Mouse (Mus musculus): Measurements from ENCODE around the gene Gabbr2. TPM values are rescaled to one million over a fixed set of nuclear protein-coding genes. Genes with fewer than 3 reads are reported as not detected.

Gene Gabbr2
- polyA plus RNA-seq, 1 experiment from 2014 or later = 0.09 TPM

GRCm38 (mm10) chr4:46960208-46960607 lies 31.5 kb downstream of the Gabbr2 start:
- no peak overlapping the region for H3K27ac ChIP-seq (ENCODE audit: low read length)
- 87% methylated on average over 10 of the region's 10 CpGs for WGBS
- no peaks in the 10 kb centered on the region for H3K27me3 ChIP-seq (ENCODE audit: control insufficient read depth, insufficient read depth, low read length)
- H3K36me3 ChIP-seq (ENCODE audit: control insufficient read depth, insufficient read depth, low read length) = no peaks in the 10 kb centered on the region
- no peak overlapping the region for H3K4me2 ChIP-seq (replicated peaks; ENCODE audit: low read depth, low read length)
- H3K9me3 ChIP-seq (ENCODE audit: control insufficient read depth, low read depth, low read length) = no peaks in the 10 kb centered on the region
- H3K9ac ChIP-seq (replicated peaks; ENCODE audit: low read depth, low read length) = no peak overlapping the region
- ATAC-seq (ENCODE audit: insufficient number of reproducible peaks, insufficient read depth, low FRiP score, low read depth) = no peak
- H3K4me3 ChIP-seq (ENCODE audit: low read depth, low read length) = no peak overlapping the region
- no peaks in the 10 kb centered on the region for H3K4me1 ChIP-seq (ENCODE audit: control insufficient read depth, insufficient read depth, low read length)

DNA sequence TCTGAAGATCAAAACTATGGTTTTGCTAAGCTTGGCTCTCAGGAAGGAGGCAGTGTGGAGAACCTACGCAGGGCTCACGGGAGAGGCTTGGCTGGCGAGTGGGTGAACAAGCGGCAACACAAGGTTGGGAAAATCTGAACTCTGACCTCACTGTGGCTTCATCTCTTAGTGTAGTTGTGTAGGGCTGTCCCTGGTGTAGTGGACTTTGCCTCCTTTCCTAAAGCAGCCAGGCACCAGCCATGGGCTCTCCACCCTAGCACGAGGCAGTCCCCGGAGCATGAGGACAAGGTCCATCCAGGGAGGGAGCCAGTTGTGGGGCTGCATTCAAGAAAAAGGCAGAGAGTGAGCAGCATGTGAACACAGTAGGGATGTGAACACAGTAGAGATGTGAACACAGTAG lies 31.9 kb downstream of the Gabbr2 start:
- Histone ChIP-seq H3K27me3 (ENCODE audit: control insufficient read depth, insufficient read depth, low read length) (no peaks in the 10 kb centered on the region), H3K4me3 (ENCODE audit: low read depth, low read length) (no peak overlapping the region), H3K9me3 (ENCODE audit: control insufficient read depth, low read depth, low read length) (no peaks in the 10 kb centered on the region), H3K9ac (replicated peaks; ENCODE audit: low read depth, low read length) (no peak overlapping the region), H3K4me1 (ENCODE audit: control insufficient read depth, insufficient read depth, low read length) (no peaks in the 10 kb centered on the region), H3K4me2 (replicated peaks; ENCODE audit: low read depth, low read length) (no peak overlapping the region), H3K27ac (ENCODE audit: low read length) (no peak overlapping the region), H3K36me3 (ENCODE audit: control insufficient read depth, insufficient read depth, low read length) (no peaks in the 10 kb centered on the region)
- no peak for ATAC-seq (ENCODE audit: insufficient number of reproducible peaks, insufficient read depth, low FRiP score, low read depth)
- 90% methylated on average over 6 of the region's 6 CpGs for WGBS

GRCm38 (mm10) chr4:46957955-46958354 lies 33.7 kb downstream of the Gabbr2 start:
- no peaks in the 10 kb centered on the region for H3K9me3 ChIP-seq (ENCODE audit: control insufficient read depth, low read depth, low read length)
- no peaks in the 10 kb centered on the region for H3K36me3 ChIP-seq (ENCODE audit: control insufficient read depth, insufficient read depth, low read length)
- WGBS = 87% methylated on average over 7 of the region's 7 CpGs
- no peaks in the 10 kb centered on the region for H3K4me1 ChIP-seq (ENCODE audit: control insufficient read depth, insufficient read depth, low read length)
- no peak overlapping the region for H3K4me3 ChIP-seq (ENCODE audit: low read depth, low read length)
- H3K9ac ChIP-seq (replicated peaks; ENCODE audit: low read depth, low read length) = no peak overlapping the region
- no peak overlapping the region for H3K4me2 ChIP-seq (replicated peaks; ENCODE audit: low read depth, low read length)
- no peak for ATAC-seq (ENCODE audit: insufficient number of reproducible peaks, insufficient read depth, low FRiP score, low read depth)
- no peaks in the 10 kb centered on the region for H3K27me3 ChIP-seq (ENCODE audit: control insufficient read depth, insufficient read depth, low read length)
- no peak overlapping the region for H3K27ac ChIP-seq (ENCODE audit: low read length)

GRCm38 (mm10) chr4:46956966-46957365 lies 34.7 kb downstream of the Gabbr2 start:
- ATAC-seq (ENCODE audit: insufficient number of reproducible peaks, insufficient read depth, low FRiP score, low read depth) = no peak
- 73% methylated on average over 4 of the region's 4 CpGs for WGBS
- no peak overlapping the region for H3K9ac ChIP-seq (replicated peaks; ENCODE audit: low read depth, low read length)

DNA sequence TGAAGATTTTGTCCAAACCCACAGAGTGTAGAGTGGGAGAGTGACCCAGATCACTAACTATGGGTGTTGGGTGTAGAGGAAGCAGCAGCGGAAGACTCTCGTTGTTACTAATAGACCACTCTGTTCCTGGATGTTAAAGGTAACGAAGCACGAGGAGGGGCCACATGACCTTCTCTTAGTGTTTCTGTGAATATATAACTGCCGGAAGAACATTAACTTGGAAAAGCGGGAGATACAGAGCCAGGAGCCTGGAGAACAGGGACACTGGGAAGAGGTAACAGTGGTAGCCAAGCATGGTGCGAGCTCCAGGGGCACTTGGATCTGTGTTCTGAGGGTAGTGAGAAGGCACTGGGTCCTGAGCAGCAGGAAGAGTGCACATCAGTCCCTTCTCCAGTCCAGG lies 38.7 kb downstream of the Gabbr2 start:
- 85% methylated on average over 7 of the region's 7 CpGs for WGBS
- no peak for ATAC-seq (ENCODE audit: insufficient number of reproducible peaks, insufficient read depth, low FRiP score, low read depth)
- H3K4me2 ChIP-seq (replicated peaks; ENCODE audit: low read depth, low read length) = no peak overlapping the region
- no peaks in the 10 kb centered on the region for H3K9me3 ChIP-seq (ENCODE audit: control insufficient read depth, low read depth, low read length)
- H3K4me3 ChIP-seq (ENCODE audit: low read depth, low read length) = no peak overlapping the region
- no peaks in the 10 kb centered on the region for H3K4me1 ChIP-seq (ENCODE audit: control insufficient read depth, insufficient read depth, low read length)
- no peak overlapping the region for H3K9ac ChIP-seq (replicated peaks; ENCODE audit: low read depth, low read length)
- H3K27me3 ChIP-seq (ENCODE audit: control insufficient read depth, insufficient read depth, low read length) = no peaks in the 10 kb centered on the region
- no peak overlapping the region for H3K27ac ChIP-seq (ENCODE audit: low read length)
- H3K36me3 ChIP-seq (ENCODE audit: control insufficient read depth, insufficient read depth, low read length) = no peaks in the 10 kb centered on the region

More at GRCm38 (mm10) chr4:46956966-46957365, 34.7 kb downstream of the Gabbr2 start:
- Histone ChIP-seq H3K36me3 (ENCODE audit: control insufficient read depth, insufficient read depth, low read length) (no peaks in the 10 kb centered on the region), H3K9me3 (ENCODE audit: control insufficient read depth, low read depth, low read length) (no peaks in the 10 kb centered on the region), H3K27ac (ENCODE audit: low read length) (no peak overlapping the region), H3K27me3 (ENCODE audit: control insufficient read depth, insufficient read depth, low read length) (no peaks in the 10 kb centered on the region), H3K4me2 (replicated peaks; ENCODE audit: low read depth, low read length) (no peak overlapping the region), H3K4me1 (ENCODE audit: control insufficient read depth, insufficient read depth, low read length) (no peaks in the 10 kb centered on the region), H3K4me3 (ENCODE audit: low read depth, low read length) (no peak overlapping the region)

- WGBS = 92% methylated on average over 4 of the region's 4 CpGs
- no peaks in the 10 kb centered on the region for H3K4me1 ChIP-seq (ENCODE audit: control insufficient read depth, insufficient read depth, low read length)
- no peak overlapping the region for H3K27ac ChIP-seq (ENCODE audit: low read length)
- no peak overlapping the region for H3K9ac ChIP-seq (replicated peaks; ENCODE audit: low read depth, low read length)
- H3K4me3 ChIP-seq (ENCODE audit: low read depth, low read length) = no peak overlapping the region
- ATAC-seq (ENCODE audit: insufficient number of reproducible peaks, insufficient read depth, low FRiP score, low read depth) = no peak
- no peaks in the 10 kb centered on the region for H3K9me3 ChIP-seq (ENCODE audit: control insufficient read depth, low read depth, low read length)
- no peaks in the 10 kb centered on the region for H3K27me3 ChIP-seq (ENCODE audit: control insufficient read depth, insufficient read depth, low read length)
- no peak overlapping the region for H3K4me2 ChIP-seq (replicated peaks; ENCODE audit: low read depth, low read length)
- H3K36me3 ChIP-seq (ENCODE audit: control insufficient read depth, insufficient read depth, low read length) = no peaks in the 10 kb centered on the region
Measured at GRCm38 (mm10) chr4:46952562-46952961, 39.1 kb downstream of the Gabbr2 start.

DNA sequence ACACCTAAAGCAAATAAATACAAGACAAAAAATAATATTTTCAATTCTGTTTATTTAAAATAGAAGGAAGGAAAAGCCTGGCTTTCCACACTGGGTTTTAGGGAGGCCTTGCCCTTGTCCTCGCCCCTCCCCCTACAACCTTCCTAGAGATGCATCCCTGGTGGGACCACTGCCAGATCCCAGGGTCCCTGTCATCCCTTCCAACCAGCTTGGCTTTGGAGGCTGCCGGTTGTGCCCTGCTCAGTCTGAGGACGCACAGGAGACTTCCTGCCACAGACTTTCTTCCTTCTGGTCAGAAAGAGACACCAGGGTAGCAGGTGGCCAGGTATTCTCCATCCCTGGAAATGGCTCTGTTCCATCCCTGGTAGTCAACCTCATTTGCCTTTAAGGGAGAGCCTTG lies 57.4 kb downstream of the Gabbr2 start:
- no peaks in the 10 kb centered on the region for H3K9me3 ChIP-seq (ENCODE audit: control insufficient read depth, low read depth, low read length)
- no peak overlapping the region for H3K27ac ChIP-seq (ENCODE audit: low read length)
- no peak overlapping the region for H3K4me2 ChIP-seq (replicated peaks; ENCODE audit: low read depth, low read length)
- no peak overlapping the region for H3K4me3 ChIP-seq (ENCODE audit: low read depth, low read length)
- H3K36me3 ChIP-seq (ENCODE audit: control insufficient read depth, insufficient read depth, low read length) = no peaks in the 10 kb centered on the region
- H3K4me1 ChIP-seq (ENCODE audit: control insufficient read depth, insufficient read depth, low read length) = no peaks in the 10 kb centered on the region
- no peaks in the 10 kb centered on the region for H3K27me3 ChIP-seq (ENCODE audit: control insufficient read depth, insufficient read depth, low read length)
- H3K9ac ChIP-seq (replicated peaks; ENCODE audit: low read depth, low read length) = no peak overlapping the region
- 87% methylated on average over 3 of the region's 3 CpGs for WGBS
- no peak for ATAC-seq (ENCODE audit: insufficient number of reproducible peaks, insufficient read depth, low FRiP score, low read depth)

DNA sequence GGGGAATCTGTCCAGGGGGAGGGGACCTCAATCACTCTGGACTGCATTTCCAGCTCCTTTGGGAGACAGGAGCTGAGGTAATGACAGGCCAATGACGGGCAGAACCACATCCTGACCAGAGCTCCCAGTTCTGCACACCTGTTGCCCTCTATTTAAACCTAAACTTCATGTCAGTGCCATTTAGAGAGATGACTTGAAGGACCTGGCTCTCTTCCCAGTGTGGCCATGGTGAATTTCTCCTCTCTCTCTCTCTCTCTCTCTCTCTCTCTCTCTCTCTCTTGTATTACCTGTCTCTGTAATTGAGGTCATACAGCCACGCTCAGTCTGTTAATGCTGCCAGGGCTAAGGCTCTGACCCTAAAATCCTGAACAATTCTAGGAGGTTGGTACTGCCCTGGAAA lies 58.1 kb downstream of the Gabbr2 start:
- Histone ChIP-seq H3K27me3 (ENCODE audit: control insufficient read depth, insufficient read depth, low read length) (no peaks in the 10 kb centered on the region), H3K36me3 (ENCODE audit: control insufficient read depth, insufficient read depth, low read length) (no peaks in the 10 kb centered on the region), H3K4me3 (ENCODE audit: low read depth, low read length) (no peak overlapping the region), H3K9me3 (ENCODE audit: control insufficient read depth, low read depth, low read length) (no peaks in the 10 kb centered on the region), H3K4me2 (replicated peaks; ENCODE audit: low read depth, low read length) (no peak overlapping the region), H3K9ac (replicated peaks; ENCODE audit: low read depth, low read length) (no peak overlapping the region), H3K4me1 (ENCODE audit: control insufficient read depth, insufficient read depth, low read length) (no peaks in the 10 kb centered on the region), H3K27ac (ENCODE audit: low read length) (no peak overlapping the region)
- no peak for ATAC-seq (ENCODE audit: insufficient number of reproducible peaks, insufficient read depth, low FRiP score, low read depth)
- WGBS = 46% methylated on average over 2 of the region's 2 CpGs

DNA sequence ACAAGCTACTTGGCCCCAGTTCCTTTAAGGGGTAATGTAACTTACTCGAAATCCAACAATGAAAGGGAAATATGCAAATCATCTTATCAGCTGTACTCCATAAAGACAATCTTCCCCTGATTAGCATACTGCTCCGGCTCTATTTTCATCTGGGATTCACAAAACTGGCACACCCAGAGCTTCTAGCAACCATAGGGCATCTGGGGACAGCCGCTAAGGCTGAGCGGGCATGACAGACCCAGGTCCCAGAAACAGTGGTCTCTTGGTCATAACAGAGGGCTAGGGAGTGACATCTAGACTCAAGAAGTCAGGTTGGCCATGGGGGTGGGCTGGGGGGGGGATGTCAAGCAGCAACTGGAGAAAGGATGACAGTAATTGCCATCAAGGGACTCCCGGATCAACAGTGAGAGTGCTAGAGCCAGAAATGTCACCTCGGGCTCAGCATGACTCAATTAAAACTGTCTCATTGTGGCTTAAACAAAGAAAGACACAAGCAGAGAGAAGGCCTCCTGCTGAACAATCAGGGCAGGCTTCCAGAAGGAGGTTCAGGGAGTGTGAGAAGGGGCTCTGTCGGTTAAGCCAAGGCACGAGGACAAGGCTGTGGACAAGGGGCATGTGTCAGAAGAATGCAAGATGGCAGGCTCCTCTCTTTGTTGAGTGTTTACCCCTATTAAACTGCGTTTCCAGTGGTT lies 59.8 kb downstream of the Gabbr2 start:
- H3K4me1 ChIP-seq (ENCODE audit: control insufficient read depth, insufficient read depth, low read length) = no peaks in the 10 kb centered on the region
- no peaks in the 10 kb centered on the region for H3K9me3 ChIP-seq (ENCODE audit: control insufficient read depth, low read depth, low read length)
- WGBS = 76% methylated on average over 9 of the region's 9 CpGs
- no peak overlapping the region for H3K27ac ChIP-seq (ENCODE audit: low read length)
- H3K36me3 ChIP-seq (ENCODE audit: control insufficient read depth, insufficient read depth, low read length) = no peaks in the 10 kb centered on the region
- H3K4me2 ChIP-seq (replicated peaks; ENCODE audit: low read depth, low read length) = no peak overlapping the region
- H3K9ac ChIP-seq (replicated peaks; ENCODE audit: low read depth, low read length) = no peak overlapping the region
- no peak overlapping the region for H3K4me3 ChIP-seq (ENCODE audit: low read depth, low read length)
- no peak for ATAC-seq (ENCODE audit: insufficient number of reproducible peaks, insufficient read depth, low FRiP score, low read depth)
- H3K27me3 ChIP-seq (ENCODE audit: control insufficient read depth, insufficient read depth, low read length) = no peaks in the 10 kb centered on the region

All from stomach, embryonic 14.5 days (tissue).